Mouse (Mus musculus) lung, postnatal 0 days (tissue): ENCODE data around the gene Mitd1. TPM values are rescaled to one million over a fixed set of nuclear protein-coding genes. Genes with fewer than 3 reads are reported as not detected.

Experiments used
- ATAC-seq: fragments of 200-750 bp; cut with Nextera tagmentation; 2 replicates; pipeline ENCODE4 v1.8.0; 2017; ENCODE audit warnings: moderate library complexity
- DNase-seq: peaks from one replicate; pipeline ENCODE4 v3.0.0-alpha.2; 2016; ENCODE audit warnings: low spot score
- H3K27ac ChIP-seq: fragments of 300-500 bp; sonication (generic); 2 replicates; pipeline ENCODE4 v1.5.1; 2014; ENCODE audit warnings: antibody characterized with exemption, mild to moderate bottlenecking, low read length, mixed read lengths
- H3K27me3 ChIP-seq: fragments of 300-500 bp; sonication (generic); replicated peaks from 2 replicates; pipeline ENCODE4 v1.6.1; 2014; ENCODE audit warnings: low read length, mixed read lengths; ENCODE audit not compliant: insufficient read depth
- H3K36me3 ChIP-seq: fragments of 300-500 bp; sonication (generic); 2 replicates; pipeline ENCODE4 v1.6.1; 2014; ENCODE audit warnings: low read length, mixed read lengths; ENCODE audit not compliant: insufficient read depth
- H3K4me1 ChIP-seq: fragments of 300-500 bp; sonication (generic); 2 replicates; pipeline ENCODE4 v1.6.1; 2014; ENCODE audit warnings: antibody characterized with exemption, low read depth, low read length, mixed read lengths; ENCODE audit not compliant: insufficient read depth
- H3K4me2 ChIP-seq: fragments of 300-500 bp; sonication (generic); replicated peaks from 2 replicates; pipeline ENCODE4 v1.6.1; 2014; ENCODE audit warnings: low read depth, mild to moderate bottlenecking, low read length, moderate library complexity, mixed read lengths
- H3K4me3 ChIP-seq: fragments of 300-500 bp; sonication (generic); 2 replicates; pipeline ENCODE4 v1.5.1; 2014; ENCODE audit warnings: low read depth, low read length
- H3K9ac ChIP-seq: fragments of 300-500 bp; sonication (generic); replicated peaks from 2 replicates; pipeline ENCODE4 v1.6.1; 2014; ENCODE audit warnings: low read depth, mild to moderate bottlenecking
- H3K9me3 ChIP-seq: fragments of 300-500 bp; sonication (generic); 2 replicates; pipeline ENCODE4 v1.6.1; 2016; ENCODE audit warnings: low read length, mixed read lengths
- CTCF ChIP-seq: IDR thresholded peaks from 2 replicates; pipeline ENCODE4 v1.5.1; 2016; ENCODE audit warnings: antibody characterized with exemption, mild to moderate bottlenecking
- EP300 ChIP-seq: IDR thresholded peaks from 2 replicates; pipeline ENCODE4 v1.6.1; 2016; ENCODE audit warnings: antibody characterized with exemption, mild to moderate bottlenecking, control low read depth
- WGBS: fragments of 180-500 bp; shearing (Covaris S2); extraction: QIAGEN DNeasy Blood & Tissue Kit; methylation state at CpG from one replicate; pipeline ENCODE4 v1.1.7; 2014; 5-methylcytosine and 5-hydroxymethylcytosine counted together
- polyA plus RNA-seq: library from polyadenylated mRNA; unstranded; fragments of >200 nt; fragmentation: Nextera tagmentation; extraction: Ambion mirVana; gene quantifications from 2 replicates; pipeline ENCODE4 v1.2.1, GENCODE M21; 2015

Mitd1 gene
- polyA plus RNA-seq: 21.6 and 26.1 TPM in 2 replicates

DNA sequence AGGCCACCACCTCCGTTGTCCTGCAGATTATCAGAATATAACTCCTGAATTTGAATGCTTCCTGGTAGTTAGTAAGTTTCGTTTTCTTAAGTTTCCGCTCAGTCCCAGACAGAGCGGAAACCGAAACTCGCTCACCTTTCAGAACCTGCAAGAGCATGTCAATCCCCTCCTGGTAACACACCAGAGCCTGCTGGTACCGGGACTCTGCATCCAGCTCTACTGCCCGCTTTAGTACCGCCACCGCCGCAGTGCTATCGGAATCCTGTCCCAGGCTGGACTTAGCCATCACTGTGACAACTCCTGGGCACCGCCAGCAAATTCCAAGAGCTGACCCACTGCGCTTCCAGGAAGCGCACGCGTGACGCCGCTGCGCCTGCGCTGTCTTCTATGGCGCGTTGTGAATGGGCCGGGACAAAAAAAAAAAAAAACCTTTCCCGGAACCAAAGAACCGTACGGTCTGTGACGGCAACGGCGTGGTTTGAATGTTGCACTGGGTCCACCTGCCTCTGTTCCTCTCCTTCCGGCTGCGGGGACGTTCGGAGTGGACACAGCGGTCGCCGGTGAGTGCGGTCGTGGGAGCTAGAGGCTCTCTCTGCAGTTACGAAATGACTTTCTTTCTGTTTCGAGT lies at the start of gene Mitd1, which contains the start of gene Mrpl30:
TSS of gene Mitd1 (minus strand) at position 387 of the 628 bp plus-strand sequence.
TSS of gene Mrpl30 (plus strand) at position 453 of the 628 bp plus-strand sequence.
- no peaks in the 10 kb centered on the region for H3K27me3 ChIP-seq
- no peak for TF ChIP-seq CTCF
- TF ChIP-seq EP300: peak; percentile 38; the same call in 1 of the 2 replicates
- peak within 1 kb of the TSS; percentile 68 for H3K4me2 ChIP-seq
- H3K4me3 ChIP-seq: peak within 1 kb of the TSS; percentile 77
- no peaks in the 10 kb centered on the region; the same call in 1 of the 2 replicates for H3K4me1 ChIP-seq
- peak within 1 kb of the TSS; percentile 59 for H3K9ac ChIP-seq
- H3K36me3 ChIP-seq: no peaks in the 10 kb centered on the region
- under 1% methylated on average over 37 of the region's 41 CpGs for WGBS
- H3K9me3 ChIP-seq: no peaks in the 10 kb centered on the region
- H3K27ac ChIP-seq: peak within 1 kb of the TSS; percentile 89
- peak; percentile 96 for ATAC-seq
- peak; percentile 94 for DNase-seq

- Histone ChIP-seq H3K4me2 (no peak overlapping the region), H3K9me3 (no peaks in the 10 kb centered on the region), H3K27ac (no peak overlapping the region), H3K4me1 (no peaks in the 10 kb centered on the region), H3K27me3 (no peaks in the 10 kb centered on the region), H3K9ac (no peak overlapping the region), H3K36me3 (no peaks in the 10 kb centered on the region), H3K4me3 (no peak overlapping the region)
- WGBS: 11% methylated on average over 3 of the region's 3 CpGs
- TF ChIP-seq CTCF (peak; percentile 60), EP300 (no peak)
- DNase-seq (peak; percentile 85), ATAC-seq (peak; percentile 94)
Measured at GRCm38 (mm10) chr1:37931806-37932205, 41.6 kb upstream of the Mitd1 start.

DNA sequence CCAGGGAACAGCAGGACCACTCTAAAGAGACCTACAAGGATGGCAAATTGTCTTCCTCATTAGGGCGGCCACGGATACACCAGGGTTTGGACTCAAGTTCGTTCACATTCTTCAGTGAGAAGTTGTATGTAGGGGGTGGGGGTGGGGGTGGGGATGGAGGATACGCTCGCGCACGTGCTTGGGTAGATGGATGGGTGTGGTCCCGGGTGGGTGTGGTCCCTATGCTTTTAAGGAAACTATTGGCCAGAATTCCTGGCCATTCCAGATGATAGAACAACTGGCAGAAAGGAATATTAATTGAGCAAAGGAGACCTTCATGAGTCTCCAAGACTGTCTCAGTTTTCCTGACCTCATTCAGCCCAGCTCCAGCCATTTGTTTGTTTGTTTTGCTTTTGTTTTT lies 35.8 kb upstream of the Mitd1 start:
- no peak for ATAC-seq
- 70% methylated on average over 8 of the region's 8 CpGs for WGBS
- DNase-seq: no peak
- Histone ChIP-seq H3K4me3 (no peak overlapping the region), H3K9ac (no peak overlapping the region), H3K36me3 (no peaks in the 10 kb centered on the region), H3K27ac (no peak overlapping the region), H3K27me3 (no peaks in the 10 kb centered on the region), H3K9me3 (no peaks in the 10 kb centered on the region), H3K4me1 (no peaks in the 10 kb centered on the region), H3K4me2 (no peak overlapping the region)
- TF ChIP-seq EP300 (no peak), CTCF (no peak)

- ATAC-seq (no peak), DNase-seq (no peak)
- H3K4me1 ChIP-seq: no peaks in the 10 kb centered on the region
- no peak overlapping the region for H3K27ac ChIP-seq
- H3K4me2 ChIP-seq: no peak overlapping the region
- H3K4me3 ChIP-seq: no peak overlapping the region
- no peaks in the 10 kb centered on the region for H3K27me3 ChIP-seq
- WGBS: 42% methylated on average over 8 of the region's 8 CpGs
- no peaks in the 10 kb centered on the region for H3K9me3 ChIP-seq
- H3K36me3 ChIP-seq: no peaks in the 10 kb centered on the region
- H3K9ac ChIP-seq: no peak overlapping the region
- TF ChIP-seq CTCF (no peak), EP300 (no peak)
Measured at GRCm38 (mm10) chr1:37922536-37922935, 32.3 kb upstream of the Mitd1 start.

GRCm38 (mm10) chr1:37918096-37918495 lies 27.9 kb upstream of the Mitd1 start:
- H3K4me2 ChIP-seq: no peak overlapping the region
- WGBS: 59% methylated on average over 6 of the region's 6 CpGs

GRCm38 (mm10) chr1:37917666-37918065 lies 27.5 kb upstream of the Mitd1 start:
- no peak overlapping the region for H3K4me2 ChIP-seq
- no peaks in the 10 kb centered on the region for H3K36me3 ChIP-seq
- TF ChIP-seq EP300 (no peak), CTCF (no peak)
- H3K27ac ChIP-seq: no peak overlapping the region
- no peak overlapping the region for H3K4me3 ChIP-seq
- H3K27me3 ChIP-seq: no peaks in the 10 kb centered on the region
- WGBS: 56% methylated on average over 13 of the region's 13 CpGs
- ATAC-seq (no peak), DNase-seq (no peak)
- H3K9ac ChIP-seq: no peak overlapping the region
- no peaks in the 10 kb centered on the region for H3K4me1 ChIP-seq
- no peaks in the 10 kb centered on the region for H3K9me3 ChIP-seq

More at GRCm38 (mm10) chr1:37918096-37918495, 27.9 kb upstream of the Mitd1 start:
- Histone ChIP-seq H3K27ac (no peak overlapping the region), H3K9ac (no peak overlapping the region), H3K4me1 (no peaks in the 10 kb centered on the region), H3K36me3 (no peaks in the 10 kb centered on the region), H3K9me3 (no peaks in the 10 kb centered on the region), H3K4me3 (no peak overlapping the region), H3K27me3 (no peaks in the 10 kb centered on the region)
- DNase-seq (no peak), ATAC-seq (no peak)
- no peak for TF ChIP-seq EP300

- no peak for DNase-seq
- no peak for ATAC-seq
- H3K27ac ChIP-seq: no peak within 1 kb of the TSS
- no peak within 1 kb of the TSS for H3K4me2 ChIP-seq
- no peaks in the 10 kb centered on the region for H3K36me3 ChIP-seq
- H3K9ac ChIP-seq: no peak within 1 kb of the TSS
- 71% methylated on average over 5 of the region's 5 CpGs for WGBS
- no peaks in the 10 kb centered on the region for H3K27me3 ChIP-seq
- H3K9me3 ChIP-seq: no peaks in the 10 kb centered on the region
- no peaks in the 10 kb centered on the region for H3K4me1 ChIP-seq
- no peak for TF ChIP-seq CTCF
- TF ChIP-seq EP300: no peak
- no peak within 1 kb of the TSS for H3K4me3 ChIP-seq
Measured at GRCm38 (mm10) chr1:37916393-37916792, 26.2 kb upstream of the Mitd1 start, which contains the start of gene Lyg2. Gene Lyg2, minus strand, starts transcription at chr1:37916493.
